18 mouse cellular contexts compared by ENCODE assay signal in genomic region chr16:22239978-22240377, GRCm38 (mm10). TPM values are rescaled to one million over a fixed set of nuclear protein-coding genes. Genes with fewer than 3 reads are reported as not detected.
DNase-seq lines count a peak whose midpoint lies in the region; ATAC-seq and TF ChIP-seq lines count a peak whose summit lies in the region.
"Had no signal": no experiment of that assay in that cellular context is flagged by ENCODE, and none has a peak within 500 bp of the region (broad histone marks: within the 10 kb centered on the region; RNA-seq: fewer than 3 reads in every experiment).

No protein-coding gene starts in this region.

- H3K27me3 ChIP-seq in forebrain, postnatal 0 days (ENCODE audit: insufficient read depth, low read length) = no peaks in the 10 kb centered on the region
- no peaks in the 10 kb centered on the region for H3K27me3 ChIP-seq in forebrain, embryonic 16.5 days (replicated peaks; ENCODE audit: control insufficient read depth, insufficient read depth, low read length)
- no peaks in the 10 kb centered on the region for H3K27me3 ChIP-seq in kidney, postnatal 0 days (ENCODE audit: insufficient read depth, low read length)
- no peaks in the 10 kb centered on the region for H3K27me3 ChIP-seq in midbrain, postnatal 0 days (ENCODE audit: insufficient read depth, low read length)
- H3K27me3 ChIP-seq in midbrain, embryonic 13.5 days = no peaks in the 10 kb centered on the region
- H3K27me3 ChIP-seq: embryonic facial prominence, embryonic 12.5 days; forebrain, embryonic 15.5 days; hindbrain, embryonic 13.5 days had no signal

- H3K9ac ChIP-seq in forebrain, postnatal 0 days = no peak overlapping the region
- no peak overlapping the region for H3K9ac ChIP-seq in forebrain, embryonic 16.5 days (replicated peaks; ENCODE audit: low read depth, low read length)
- H3K9ac ChIP-seq in kidney, postnatal 0 days (ENCODE audit: low read depth, low read length) = no peak overlapping the region
- no peak overlapping the region for H3K9ac ChIP-seq in midbrain, postnatal 0 days (replicated peaks; ENCODE audit: low read length, poor library complexity, severe bottlenecking)
- H3K9ac ChIP-seq in midbrain, embryonic 13.5 days (replicated peaks) = no peak overlapping the region
- H3K9ac ChIP-seq: embryonic facial prominence, embryonic 12.5 days; forebrain, embryonic 15.5 days; hindbrain, embryonic 13.5 days had no signal

- DNase-seq in forebrain, postnatal 0 days = no peak
- DNase-seq in kidney, postnatal 0 days (ENCODE audit: low spot score) = no peak
- DNase-seq in kidney, postnatal 10 days = no peak
- no peak for DNase-seq in midbrain, postnatal 0 days (ENCODE audit: low spot score)
- DNase-seq in lung, postnatal 4 days = no peak
- DNase-seq: adrenal gland, postnatal 10 days; cerebellum, adult 11-12 months; cerebellum, adult 9-10 months; cerebellum, postnatal 25 days; gastrocnemius, postnatal 14 days; heart, postnatal 10 days had no signal

- no peaks in the 10 kb centered on the region for H3K9me3 ChIP-seq in forebrain, postnatal 0 days (ENCODE audit: low read length)
- no peaks in the 10 kb centered on the region for H3K9me3 ChIP-seq in forebrain, embryonic 16.5 days (ENCODE audit: control insufficient read depth, low read length)
- no peaks in the 10 kb centered on the region for H3K9me3 ChIP-seq in kidney, postnatal 0 days (replicated peaks; ENCODE audit: low read length)
- no peaks in the 10 kb centered on the region for H3K9me3 ChIP-seq in midbrain, postnatal 0 days (ENCODE audit: low read length)
- H3K9me3 ChIP-seq in midbrain, embryonic 13.5 days = no peaks in the 10 kb centered on the region
- H3K9me3 ChIP-seq: embryonic facial prominence, embryonic 12.5 days; forebrain, embryonic 15.5 days; heart, embryonic 10.5 days; hindbrain, embryonic 13.5 days had no signal

- H3K4me1 ChIP-seq in forebrain, postnatal 0 days (ENCODE audit: insufficient read depth) = no peaks in the 10 kb centered on the region
- H3K4me1 ChIP-seq in forebrain, embryonic 16.5 days (replicated peaks; ENCODE audit: control insufficient read depth, insufficient read depth, low read length) = no peaks in the 10 kb centered on the region
- no peaks in the 10 kb centered on the region for H3K4me1 ChIP-seq in kidney, postnatal 0 days (replicated peaks; ENCODE audit: insufficient read depth, low read length)
- no peaks in the 10 kb centered on the region for H3K4me1 ChIP-seq in midbrain, postnatal 0 days (ENCODE audit: insufficient read depth, low read length)
- no peaks in the 10 kb centered on the region for H3K4me1 ChIP-seq in midbrain, embryonic 13.5 days (replicated peaks)
- H3K4me1 ChIP-seq: embryonic facial prominence, embryonic 12.5 days; forebrain, embryonic 15.5 days; heart, embryonic 10.5 days; hindbrain, embryonic 13.5 days had no signal

- 85% methylated on average over 2 of the region's 2 CpGs for WGBS in forebrain, postnatal 0 days
- WGBS in forebrain, embryonic 16.5 days = 84% methylated on average over 2 of the region's 2 CpGs
- WGBS in kidney, postnatal 0 days = 84% methylated on average over 2 of the region's 2 CpGs
- 87% methylated on average over 2 of the region's 2 CpGs for WGBS in midbrain, postnatal 0 days
- WGBS in midbrain, embryonic 13.5 days = 95% methylated on average over 2 of the region's 2 CpGs

- no peak for ATAC-seq in forebrain, postnatal 0 days
- ATAC-seq in forebrain, embryonic 16.5 days = no peak
- ATAC-seq in kidney, postnatal 0 days (replicated peaks; ENCODE audit: low FRiP score, low read depth) = no peak
- no peak for ATAC-seq in midbrain, postnatal 0 days (ENCODE audit: low FRiP score)
- no peak for ATAC-seq in midbrain, embryonic 13.5 days
- ATAC-seq: forebrain, embryonic 15.5 days; hindbrain, postnatal 0 days had no signal

- no peak overlapping the region for H3K4me3 ChIP-seq in forebrain, postnatal 0 days (ENCODE audit: low read depth, low read length)
- no peak overlapping the region for H3K4me3 ChIP-seq in forebrain, embryonic 16.5 days (replicated peaks; ENCODE audit: low read length)
- no peak overlapping the region for H3K4me3 ChIP-seq in kidney, postnatal 0 days (replicated peaks; ENCODE audit: low read depth, low read length)
- no peak overlapping the region for H3K4me3 ChIP-seq in midbrain, postnatal 0 days (ENCODE audit: low read depth, low read length)
- no peak overlapping the region for H3K4me3 ChIP-seq in midbrain, embryonic 13.5 days (replicated peaks)
- H3K4me3 ChIP-seq: embryonic facial prominence, embryonic 12.5 days; forebrain, embryonic 15.5 days; heart, embryonic 10.5 days; hindbrain, embryonic 13.5 days had no signal

- peak; percentile 16; the same call in 1 of the 2 replicates for TF ChIP-seq CTCF in forebrain, postnatal 0 days (IDR thresholded peaks at IDR 0.05; ENCODE audit: low read depth)
- 0 out of 2 replicates have a peak, but pooled peaks have one; percentile 15 for TF ChIP-seq CTCF in kidney, postnatal 0 days (IDR thresholded peaks at IDR 0.05; ENCODE audit: low read depth)
- TF ChIP-seq CTCF in midbrain, postnatal 0 days (IDR thresholded peaks at IDR 0.05) = peak; percentile 23; the same call in 1 of the 2 replicates

- H3K4me2 ChIP-seq in forebrain, postnatal 0 days (ENCODE audit: low read depth) = no peak overlapping the region
- H3K4me2 ChIP-seq in forebrain, embryonic 16.5 days (ENCODE audit: low read length) = no peak overlapping the region
- no peak overlapping the region for H3K4me2 ChIP-seq in kidney, postnatal 0 days (ENCODE audit: low read length)
- no peak overlapping the region for H3K4me2 ChIP-seq in midbrain, postnatal 0 days (ENCODE audit: low read depth, low read length, poor library complexity, severe bottlenecking)
- H3K4me2 ChIP-seq in midbrain, embryonic 13.5 days (replicated peaks) = no peak overlapping the region
- H3K4me2 ChIP-seq: embryonic facial prominence, embryonic 12.5 days; forebrain, embryonic 15.5 days; hindbrain, embryonic 13.5 days had no signal

- no peak overlapping the region for H3K27ac ChIP-seq in forebrain, postnatal 0 days (ENCODE audit: low read depth, low read length)
- no peak overlapping the region for H3K27ac ChIP-seq in forebrain, embryonic 16.5 days (ENCODE audit: low read length)
- no peak overlapping the region for H3K27ac ChIP-seq in kidney, postnatal 0 days
- no peak overlapping the region for H3K27ac ChIP-seq in midbrain, postnatal 0 days (ENCODE audit: low read depth, low read length)
- H3K27ac ChIP-seq in midbrain, embryonic 13.5 days = no peak overlapping the region
- H3K27ac ChIP-seq: embryonic facial prominence, embryonic 12.5 days; forebrain, embryonic 15.5 days; heart, embryonic 10.5 days; hindbrain, embryonic 13.5 days; hindbrain, postnatal 0 days had no signal

- peaks cover 33% of the 10 kb centered on the region for H3K36me3 ChIP-seq in forebrain, postnatal 0 days (ENCODE audit: insufficient read depth)
- peaks cover 18% of the 10 kb centered on the region for H3K36me3 ChIP-seq in forebrain, embryonic 16.5 days (ENCODE audit: control insufficient read depth, insufficient read depth)
- H3K36me3 ChIP-seq in kidney, postnatal 0 days (ENCODE audit: insufficient read depth, low read length) = peaks cover 22% of the 10 kb centered on the region; the same call in 1 of the 2 replicates
- peaks cover 6% of the 10 kb centered on the region for H3K36me3 ChIP-seq in midbrain, postnatal 0 days (ENCODE audit: insufficient read depth, low read length)
- peaks cover 58% of the 10 kb centered on the region for H3K36me3 ChIP-seq in midbrain, embryonic 13.5 days

RNA-seq across cellular contexts. Expression of gene Tra2b, which starts 25.8 kb away (rescaled TPM):
- 185 and 216 TPM in 2 replicates for total RNA-seq in forebrain, postnatal 0 days (2014; rRNA removed)
- 248 and 267 TPM in 2 replicates for polyA plus RNA-seq in forebrain, postnatal 0 days (2015; fragmentation: Nextera tagmentation; extraction: Ambion mirVana)
- polyA plus RNA-seq in forebrain, embryonic 16.5 days (2015; fragmentation: Nextera tagmentation; extraction: Ambion mirVana) = 373 and 397 TPM in 2 replicates
- 242 and 280 TPM in 2 replicates for polyA plus RNA-seq in kidney, postnatal 0 days (2015; fragmentation: Nextera tagmentation; extraction: Ambion mirVana)
- 128 and 170 TPM in 2 replicates for total RNA-seq in midbrain, postnatal 0 days (2014; rRNA removed)
- 179 and 208 TPM in 2 replicates for polyA plus RNA-seq in midbrain, postnatal 0 days (2015; fragmentation: Nextera tagmentation; extraction: Ambion mirVana)
- 341 and 356 TPM in 2 replicates for polyA plus RNA-seq in midbrain, embryonic 13.5 days (2015; fragmentation: Nextera tagmentation; extraction: Ambion mirVana)
